Mouse (Mus musculus) testis, adult 2 months (tissue): Measurements from ENCODE around the gene Dyrk4.

Source experiments
- CTCF ChIP-seq: fragments of 200-500 bp; IDR thresholded peaks from 2 replicates; pipeline ENCODE4 v1.5.1; 2012; ENCODE audit warnings: low read depth, mild to moderate bottlenecking, inconsistent platforms, low read length, moderate library complexity; ENCODE audit not compliant: control insufficient read depth, insufficient read depth, insufficient replicate concordance
- POLR2A ChIP-seq: fragments of 200-500 bp; IDR thresholded peaks from 2 replicates; pipeline ENCODE4 v1.6.1; 2012; ENCODE audit warnings: low read depth, mild to moderate bottlenecking, inconsistent platforms, low read length, moderate library complexity; ENCODE audit not compliant: control insufficient read depth

DNA sequence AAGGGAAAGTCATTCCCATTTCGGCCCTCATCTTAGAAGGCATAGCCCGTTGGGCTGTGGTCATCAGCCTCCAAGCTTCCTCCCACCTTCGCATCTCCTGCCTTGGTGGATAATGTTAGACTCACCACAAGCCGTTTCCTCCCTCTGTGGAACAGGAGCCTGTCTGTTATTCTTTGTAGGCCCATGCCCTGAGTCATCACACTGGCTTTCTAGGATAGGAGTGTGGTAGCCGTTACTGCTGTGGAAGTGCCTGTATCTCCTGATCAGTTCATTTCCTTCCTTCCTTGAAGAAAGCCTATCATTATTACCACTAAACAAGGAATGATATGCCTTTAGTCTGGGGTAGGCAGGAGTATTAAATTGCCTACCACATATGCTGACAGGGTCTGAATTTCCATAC lies 41.1 kb upstream of the Dyrk4 start:
- TF ChIP-seq CTCF (no peak), POLR2A (no peak)
